Mouse (Mus musculus): ENCODE measurements around the gene Ppm1j. TPM values are rescaled to one million over a fixed set of nuclear protein-coding genes. Genes with fewer than 3 reads are reported as not detected.

The Ppm1j gene
- polyA plus RNA-seq, 1 experiment, result 178 TPM

- TF ChIP-seq POLR2A (IDR thresholded peaks at IDR 0.05; ENCODE audit: control insufficient read depth, low read depth, low read length), result no peak
- no peaks in the 10 kb centered on the region for H3K27me3 ChIP-seq (ENCODE audit: control insufficient read depth, insufficient read depth, low read length)
- peaks cover 5% of the 10 kb centered on the region for H3K4me1 ChIP-seq (ENCODE audit: control insufficient read depth, insufficient read depth, low read length)
- no peak overlapping the region for H3K27ac ChIP-seq (ENCODE audit: control insufficient read depth, insufficient read depth, low read depth, low read length)
- no peaks in the 10 kb centered on the region for H3K36me3 ChIP-seq (ENCODE audit: control insufficient read depth, insufficient read depth, low read length)
- H3K4me3 ChIP-seq (ENCODE audit: control insufficient read depth, low read depth, low read length), result no peak overlapping the region
These were observed 14.9 kb downstream of the Ppm1j start for GRCm38 (mm10) chr3:104795661-104796340.

- Histone ChIP-seq H3K4me3 (ENCODE audit: control insufficient read depth, low read depth, low read length) (no peak overlapping the region), H3K36me3 (ENCODE audit: control insufficient read depth, insufficient read depth, low read length) (no peaks in the 10 kb centered on the region), H3K4me1 (ENCODE audit: control insufficient read depth, insufficient read depth, low read length) (peaks cover 5% of the 10 kb centered on the region), H3K27me3 (ENCODE audit: control insufficient read depth, insufficient read depth, low read length) (no peaks in the 10 kb centered on the region), H3K27ac (ENCODE audit: control insufficient read depth, insufficient read depth, low read depth, low read length) (no peak overlapping the region)
- TF ChIP-seq CTCF (IDR thresholded peaks at IDR 0.05; ENCODE audit: control insufficient read depth, insufficient read depth, insufficient replicate concordance, low read depth, low read length), result no peak
- no peak for TF ChIP-seq POLR2A (IDR thresholded peaks at IDR 0.05; ENCODE audit: control insufficient read depth, low read depth, low read length)
These were observed 15.7 kb downstream of the Ppm1j start for GRCm38 (mm10) chr3:104796430-104797082.

GRCm38 (mm10) chr3:104800681-104801080, 19.8 kb downstream of the Ppm1j start:
- H3K27ac ChIP-seq (ENCODE audit: control insufficient read depth, insufficient read depth, low read depth, low read length), result no peak overlapping the region
- no peak overlapping the region for H3K4me3 ChIP-seq (ENCODE audit: control insufficient read depth, low read depth, low read length)
- H3K27me3 ChIP-seq (ENCODE audit: control insufficient read depth, insufficient read depth, low read length), result no peaks in the 10 kb centered on the region
- H3K36me3 ChIP-seq (ENCODE audit: control insufficient read depth, insufficient read depth, low read length), result no peaks in the 10 kb centered on the region
- TF ChIP-seq POLR2A (IDR thresholded peaks at IDR 0.05; ENCODE audit: control insufficient read depth, low read depth, low read length), result no peak
- no peak for TF ChIP-seq CTCF (IDR thresholded peaks at IDR 0.05; ENCODE audit: control insufficient read depth, insufficient read depth, insufficient replicate concordance, low read depth, low read length)
- H3K4me1 ChIP-seq (ENCODE audit: control insufficient read depth, insufficient read depth, low read length), result peaks cover 5% of the 10 kb centered on the region

GRCm38 (mm10) chr3:104801481-104801880, 20.6 kb downstream of the Ppm1j start:
- Histone ChIP-seq H3K4me3 (ENCODE audit: control insufficient read depth, low read depth, low read length) (no peak overlapping the region), H3K27ac (ENCODE audit: control insufficient read depth, insufficient read depth, low read depth, low read length) (no peak overlapping the region), H3K27me3 (ENCODE audit: control insufficient read depth, insufficient read depth, low read length) (no peaks in the 10 kb centered on the region), H3K4me1 (ENCODE audit: control insufficient read depth, insufficient read depth, low read length) (peaks cover 5% of the 10 kb centered on the region), H3K36me3 (ENCODE audit: control insufficient read depth, insufficient read depth, low read length) (no peaks in the 10 kb centered on the region)
- no peak for TF ChIP-seq POLR2A (IDR thresholded peaks at IDR 0.05; ENCODE audit: control insufficient read depth, low read depth, low read length)
- TF ChIP-seq CTCF (IDR thresholded peaks at IDR 0.05; ENCODE audit: control insufficient read depth, insufficient read depth, insufficient replicate concordance, low read depth, low read length), result no peak

GRCm38 (mm10) chr3:104804312-104804711, 23.5 kb downstream of the Ppm1j start:
- Histone ChIP-seq H3K4me3 (ENCODE audit: control insufficient read depth, low read depth, low read length) (no peak overlapping the region), H3K27ac (ENCODE audit: control insufficient read depth, insufficient read depth, low read depth, low read length) (no peak overlapping the region), H3K4me1 (ENCODE audit: control insufficient read depth, insufficient read depth, low read length) (no peaks in the 10 kb centered on the region), H3K27me3 (ENCODE audit: control insufficient read depth, insufficient read depth, low read length) (no peaks in the 10 kb centered on the region), H3K36me3 (ENCODE audit: control insufficient read depth, insufficient read depth, low read length) (no peaks in the 10 kb centered on the region)
- TF ChIP-seq CTCF (IDR thresholded peaks at IDR 0.05; ENCODE audit: control insufficient read depth, insufficient read depth, insufficient replicate concordance, low read depth, low read length) (no peak), POLR2A (IDR thresholded peaks at IDR 0.05; ENCODE audit: control insufficient read depth, low read depth, low read length) (no peak)

- Histone ChIP-seq H3K27me3 (ENCODE audit: control insufficient read depth, insufficient read depth, low read length) (no peaks in the 10 kb centered on the region), H3K4me3 (ENCODE audit: control insufficient read depth, low read depth, low read length) (no peak overlapping the region), H3K27ac (ENCODE audit: control insufficient read depth, insufficient read depth, low read depth, low read length) (no peak overlapping the region), H3K36me3 (ENCODE audit: control insufficient read depth, insufficient read depth, low read length) (no peaks in the 10 kb centered on the region), H3K4me1 (ENCODE audit: control insufficient read depth, insufficient read depth, low read length) (no peaks in the 10 kb centered on the region)
- no peak for TF ChIP-seq POLR2A (IDR thresholded peaks at IDR 0.05; ENCODE audit: control insufficient read depth, low read depth, low read length)
- TF ChIP-seq CTCF (IDR thresholded peaks at IDR 0.05; ENCODE audit: control insufficient read depth, insufficient read depth, insufficient replicate concordance, low read depth, low read length), result no peak
These were observed 24.7 kb downstream of the Ppm1j start for GRCm38 (mm10) chr3:104805539-104805938.

- Histone ChIP-seq H3K27me3 (ENCODE audit: control insufficient read depth, insufficient read depth, low read length) (no peaks in the 10 kb centered on the region), H3K4me3 (ENCODE audit: control insufficient read depth, low read depth, low read length) (no peak overlapping the region), H3K27ac (ENCODE audit: control insufficient read depth, insufficient read depth, low read depth, low read length) (no peak overlapping the region), H3K4me1 (ENCODE audit: control insufficient read depth, insufficient read depth, low read length) (no peaks in the 10 kb centered on the region), H3K36me3 (ENCODE audit: control insufficient read depth, insufficient read depth, low read length) (no peaks in the 10 kb centered on the region)
- TF ChIP-seq POLR2A (IDR thresholded peaks at IDR 0.05; ENCODE audit: control insufficient read depth, low read depth, low read length), result no peak
- no peak for TF ChIP-seq CTCF (IDR thresholded peaks at IDR 0.05; ENCODE audit: control insufficient read depth, insufficient read depth, insufficient replicate concordance, low read depth, low read length)
These were observed 30.9 kb downstream of the Ppm1j start for GRCm38 (mm10) chr3:104811752-104812151.

All from testis, adult 2 months (tissue).